Mouse (Mus musculus) heart, adult 2 months (tissue): ENCODE data around the gene Gm10282. TPM values are rescaled to one million over a fixed set of nuclear protein-coding genes. Genes with fewer than 3 reads are reported as not detected.

Source experiments
- DNase-seq, 2 experiments: peaks; one replicate each; pipeline ENCODE4 v3.0.0; 2021
- H3K27ac ChIP-seq: fragments of 200-600 bp; 2 replicates; pipeline ENCODE4 v1.8.1; 2022
- H3K27me3 ChIP-seq: fragments of 200-500 bp; 2 replicates; pipeline ENCODE4 v1.6.1; 2012; ENCODE audit warnings: mild to moderate bottlenecking, low read length, inconsistent platforms, mixed read lengths; ENCODE audit not compliant: control insufficient read depth, insufficient read depth
- H3K36me3 ChIP-seq: fragments of 200-500 bp; 2 replicates; pipeline ENCODE4 v1.6.1; 2012; ENCODE audit warnings: low read length, inconsistent platforms; ENCODE audit not compliant: control insufficient read depth, insufficient read depth
- H3K4me1 ChIP-seq: fragments of 200-500 bp; 2 replicates; pipeline ENCODE4 v1.6.1; 2011; ENCODE audit warnings: low read length; ENCODE audit not compliant: control insufficient read depth, insufficient read depth
- H3K4me3 ChIP-seq: fragments of 200-600 bp; 2 replicates; pipeline ENCODE4 v1.8.1; 2022
- H3K79me2 ChIP-seq: fragments of 200-500 bp; replicated peaks from 2 replicates; pipeline ENCODE4 v1.6.1; 2012; ENCODE audit warnings: mild to moderate bottlenecking, inconsistent platforms, low read length, moderate library complexity, mixed read lengths; ENCODE audit not compliant: control insufficient read depth, insufficient read depth
- H3K9ac ChIP-seq: fragments of 200-500 bp; 2 replicates; pipeline ENCODE4 v1.6.1; 2012; ENCODE audit warnings: low read depth, mild to moderate bottlenecking, control low read depth, inconsistent platforms, low read length, mixed read lengths
- CTCF ChIP-seq: fragments of 200-600 bp; IDR thresholded peaks from 2 replicates; pipeline ENCODE4 v1.8.1; 2022; ENCODE audit warnings: antibody characterized with exemption, mild to moderate bottlenecking, moderate library complexity
- EP300 ChIP-seq: fragments of 200-500 bp; IDR thresholded peaks from 2 replicates; pipeline ENCODE4 v1.6.1; 2011; ENCODE audit warnings: low read depth, low read length, control low read depth; ENCODE audit not compliant: insufficient read depth
- POLR2A ChIP-seq: fragments of 200-500 bp; IDR thresholded peaks from 2 replicates; pipeline ENCODE4 v1.6.1; 2011; ENCODE audit warnings: mild to moderate bottlenecking, low read depth, low read length, control low read depth; ENCODE audit not compliant: insufficient read depth
- WGBS: fragments of 180-500 bp; shearing (Covaris S2); methylation state at CpG from one replicate; pipeline ENCODE4 v1.1.7; 2018; 5-methylcytosine and 5-hydroxymethylcytosine counted together
- intact Hi-C: fragments of 180-260 bp; cut with DNase I; formaldehyde crosslinking; loops from one replicate; pipeline ENCODE4 v1.15.1; 2025
- long read RNA-seq: library from polyadenylated mRNA; stranded (forward); transcript quantifications from one replicate; pipeline ENCODE4 v2.0.0, GENCODE M21; 2021
- polyA plus RNA-seq: library from polyadenylated mRNA; depleted of rRNA; stranded (reverse); fragments of >200 nt; gene quantifications from 2 replicates; pipeline ENCODE4 v1.2.3, GENCODE M21; 2012; rRNA removed
- total RNA-seq, 2 experiments: library from RNA; stranded (reverse); gene quantifications; 2 replicates each; pipeline ENCODE4 v1.2.3; 2021

Gm10282 gene
- total RNA-seq (1 to 10 TPM; 6.7 to 8.5 TPM), polyA plus RNA-seq (1.1 and 2.9 TPM in 2 replicates)
- long read RNA-seq, partial matches to known transcripts, result 0 of 1 reads
- long read RNA-seq, other reads (novel, unspliced or antisense), result 0 of 1 reads

- intact Hi-C loops, result no loop called here
These were observed at the start of gene Gm10282 for GRCm38 (mm10) chr8:72305210-72305905. TSS of gene Gm10282 (minus strand) at chr8:72305260.

GRCm38 (mm10) chr8:72354272-72354671 lies 49.2 kb upstream of the Gm10282 start:
- Histone ChIP-seq H3K4me1 (peaks cover 31% of the 10 kb centered on the region), H3K4me3 (no peak overlapping the region), H3K9ac (peak overlapping the region; percentile 2; the same call in 1 of the 2 replicates), H3K36me3 (peaks cover 7% of the 10 kb centered on the region), H3K27ac (peak overlapping the region; percentile 89), H3K79me2 (no peaks in the 10 kb centered on the region), H3K27me3 (no peaks in the 10 kb centered on the region)
- 42% methylated on average over 11 of the region's 11 CpGs for WGBS
- DNase-seq, result peak; percentile 66 to 85
- TF ChIP-seq POLR2A (no peak), EP300 (0 out of 2 replicates have a peak, but pooled peaks have one; percentile 15), CTCF (no peak)
- intact Hi-C loops, result no loop called here

More at GRCm38 (mm10) chr8:72305210-72305905, at the start of gene Gm10282:
- DNase-seq, result peak in 1 of 2 experiments; percentile 22
- Histone ChIP-seq H3K4me1 (peaks cover 11% of the 10 kb centered on the region), H3K9ac (no peak within 1 kb of the TSS), H3K27ac (peak within 1 kb of the TSS; percentile 52), H3K4me3 (no peak within 1 kb of the TSS), H3K27me3 (no peaks in the 10 kb centered on the region), H3K79me2 (no peaks in the 10 kb centered on the region), H3K36me3 (no peaks in the 10 kb centered on the region)
- 86% methylated on average over 16 of the region's 16 CpGs for WGBS
- TF ChIP-seq CTCF, result no peak
- TF ChIP-seq POLR2A, result no peak
- no peak for TF ChIP-seq EP300

GRCm38 (mm10) chr8:72353700-72354045 lies 48.6 kb upstream of the Gm10282 start:
- H3K27ac ChIP-seq, result peak overlapping the region; percentile 89
- peak overlapping the region; percentile 2; the same call in 1 of the 2 replicates for H3K9ac ChIP-seq
- H3K4me3 ChIP-seq, result no peak overlapping the region
- peaks cover 7% of the 10 kb centered on the region for H3K36me3 ChIP-seq
- peak in 1 of 2 experiments; percentile 32 for DNase-seq
- 55% methylated on average over 7 of the region's 7 CpGs for WGBS
- H3K4me1 ChIP-seq, result peaks cover 34% of the 10 kb centered on the region
- H3K79me2 ChIP-seq, result no peaks in the 10 kb centered on the region
- H3K27me3 ChIP-seq, result no peaks in the 10 kb centered on the region
- TF ChIP-seq EP300, result no peak
- TF ChIP-seq CTCF, result no peak
- no peak for TF ChIP-seq POLR2A
- intact Hi-C loops, result no loop called here

GRCm38 (mm10) chr8:72352951-72353699 lies 48.1 kb upstream of the Gm10282 start:
- no peaks in the 10 kb centered on the region for H3K27me3 ChIP-seq
- no peak for TF ChIP-seq POLR2A
- no peak for TF ChIP-seq EP300
- no peak for TF ChIP-seq CTCF
- intact Hi-C loops, result no loop called here
- H3K36me3 ChIP-seq, result peaks cover 7% of the 10 kb centered on the region
- WGBS, result 66% methylated on average over 8 of the region's 8 CpGs
- H3K4me3 ChIP-seq, result no peak overlapping the region
- H3K27ac ChIP-seq, result peak overlapping the region; percentile 89
- peaks cover 34% of the 10 kb centered on the region for H3K4me1 ChIP-seq
- DNase-seq, result peak in 1 of 2 experiments; percentile 28
- H3K9ac ChIP-seq, result peak overlapping the region; percentile 2; the same call in 1 of the 2 replicates
- H3K79me2 ChIP-seq, result no peaks in the 10 kb centered on the region

DNA sequence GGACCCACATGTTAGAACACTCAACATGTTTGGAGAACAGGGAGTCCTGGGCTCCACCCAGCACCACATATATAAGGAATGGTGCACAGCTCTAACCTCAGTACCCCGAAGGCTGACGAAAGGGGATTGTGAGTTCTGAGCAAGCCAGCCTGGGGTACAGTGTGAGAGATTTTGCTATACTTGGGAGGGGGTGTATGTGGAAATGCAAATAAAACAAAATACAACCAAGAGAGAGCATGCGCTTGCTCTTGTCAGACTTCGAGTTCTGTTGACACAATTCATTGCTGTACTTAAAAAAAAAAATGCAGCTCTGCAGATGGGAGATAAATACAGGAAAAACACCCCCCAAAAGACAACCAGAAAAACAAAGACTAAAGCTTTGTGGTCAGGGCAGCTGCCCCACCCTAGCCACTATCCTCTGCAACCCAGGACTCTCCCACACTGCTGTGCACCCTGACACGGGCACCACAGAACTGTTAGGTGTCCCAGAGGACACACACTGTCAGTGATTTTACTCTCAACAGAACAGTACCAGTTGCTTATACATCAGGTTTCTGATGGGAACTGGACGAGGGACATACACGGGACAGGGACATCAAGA lies 46.4 kb upstream of the Gm10282 start:
- intact Hi-C loops, result no loop called here
- H3K4me1 ChIP-seq, result peaks cover 34% of the 10 kb centered on the region
- H3K9ac ChIP-seq, result no peak overlapping the region
- H3K4me3 ChIP-seq, result no peak overlapping the region
- peaks cover 7% of the 10 kb centered on the region for H3K36me3 ChIP-seq
- H3K79me2 ChIP-seq, result no peaks in the 10 kb centered on the region
- no peak for TF ChIP-seq EP300
- no peak for TF ChIP-seq CTCF
- no peak for TF ChIP-seq POLR2A
- peak overlapping the region; percentile 2 for H3K27ac ChIP-seq
- 61% methylated on average over 7 of the region's 7 CpGs for WGBS
- H3K27me3 ChIP-seq, result no peaks in the 10 kb centered on the region
- no peak for DNase-seq
